Mouse (Mus musculus): ENCODE results near the gene Itpr3. TPM values are rescaled to one million over a fixed set of nuclear protein-coding genes. Genes with fewer than 3 reads are reported as not detected.
A peak's percentile ranks its signal among the peaks of the same experiment; 100 is the strongest.

Itpr3 gene
- polyA plus RNA-seq, 1 experiment from 2014 or later: 6.1 TPM

DNA sequence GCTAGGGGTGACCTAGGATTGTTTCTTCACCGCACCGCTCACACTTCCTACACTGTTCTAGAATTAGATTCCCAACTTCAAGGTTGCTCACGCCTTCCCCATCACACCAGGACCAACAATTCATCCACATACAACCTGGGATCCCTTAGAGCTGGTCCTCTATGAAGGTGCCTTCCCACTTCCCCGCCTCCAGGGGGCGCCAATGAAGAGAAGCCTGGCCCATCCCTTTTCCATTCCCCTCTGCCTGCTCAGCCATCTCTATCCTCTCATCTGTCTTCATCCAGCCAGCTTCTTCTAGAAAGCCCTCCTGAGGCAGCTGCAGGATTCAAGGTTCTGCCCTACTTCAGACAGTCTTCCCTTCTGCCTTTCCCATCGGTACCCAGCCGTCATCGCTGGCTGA, 94.3 kb downstream of the Itpr3 start:
- H3K27ac ChIP-seq (ENCODE audit: low read depth, low read length): no peak overlapping the region
- peak; percentile 74 for TF ChIP-seq CTCF (IDR thresholded peaks at IDR 0.05; ENCODE audit: low read depth)
- H3K36me3 ChIP-seq (ENCODE audit: control insufficient read depth, insufficient read depth): no peaks in the 10 kb centered on the region
- no peaks in the 10 kb centered on the region for H3K9me3 ChIP-seq (ENCODE audit: control insufficient read depth)
- H3K9ac ChIP-seq (ENCODE audit: low read depth, low read length): no peak overlapping the region
- no peaks in the 10 kb centered on the region for H3K27me3 ChIP-seq (replicated peaks; ENCODE audit: control insufficient read depth, insufficient read depth, low read length)
- H3K4me3 ChIP-seq (ENCODE audit: low read depth, low read length): no peak overlapping the region
- H3K4me1 ChIP-seq (replicated peaks; ENCODE audit: control insufficient read depth, insufficient read depth, low read length): no peaks in the 10 kb centered on the region
- no peak overlapping the region for H3K4me2 ChIP-seq (replicated peaks; ENCODE audit: low read depth)
- 72% methylated on average over 8 of the region's 8 CpGs for WGBS
- ATAC-seq: no peak

DNA sequence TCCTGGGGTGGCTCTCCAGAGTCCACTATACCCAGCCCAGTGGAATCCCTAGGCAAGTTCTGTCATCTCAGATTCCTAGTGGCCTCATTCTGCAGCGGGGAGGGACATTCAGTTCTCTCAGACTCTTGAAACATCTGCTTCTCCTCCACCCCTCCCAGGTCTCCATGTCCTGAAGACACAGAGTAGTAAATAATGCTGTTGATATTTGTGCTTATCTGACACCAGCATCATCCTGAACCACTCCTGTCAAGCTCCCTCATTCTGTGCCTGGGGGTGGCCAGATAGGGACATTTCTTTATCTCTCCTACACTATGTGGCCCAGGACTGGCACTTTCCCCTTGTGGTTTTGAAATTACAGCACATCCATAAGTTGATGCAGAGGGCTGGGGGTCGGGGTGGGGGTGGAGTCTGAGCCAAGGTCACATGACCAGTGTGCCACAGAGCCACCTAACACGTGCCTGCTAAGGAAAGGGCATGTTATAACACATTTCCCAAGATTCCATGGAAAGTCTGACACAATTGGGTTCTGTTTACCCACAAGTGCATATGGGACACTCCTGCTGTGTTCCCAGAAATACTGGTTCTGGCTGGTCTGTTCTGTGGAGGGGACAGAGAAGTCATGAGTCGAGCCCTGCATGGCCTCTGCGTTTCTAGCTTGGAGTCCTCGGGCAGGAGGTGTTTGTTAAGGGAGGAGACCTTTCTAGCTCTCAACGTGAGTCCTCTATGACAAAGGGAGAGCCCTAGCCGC, 96.0 kb downstream of the Itpr3 start:
- no peak overlapping the region for H3K4me2 ChIP-seq (replicated peaks; ENCODE audit: low read depth)
- H3K9me3 ChIP-seq (ENCODE audit: control insufficient read depth): no peaks in the 10 kb centered on the region
- H3K27me3 ChIP-seq (replicated peaks; ENCODE audit: control insufficient read depth, insufficient read depth, low read length): no peaks in the 10 kb centered on the region
- TF ChIP-seq CTCF (IDR thresholded peaks at IDR 0.05; ENCODE audit: low read depth): no peak
- H3K4me1 ChIP-seq (replicated peaks; ENCODE audit: control insufficient read depth, insufficient read depth, low read length): no peaks in the 10 kb centered on the region
- H3K36me3 ChIP-seq (ENCODE audit: control insufficient read depth, insufficient read depth): no peaks in the 10 kb centered on the region
- no peak overlapping the region for H3K27ac ChIP-seq (ENCODE audit: low read depth, low read length)
- no peak overlapping the region for H3K9ac ChIP-seq (ENCODE audit: low read depth, low read length)
- WGBS: 36% methylated on average over 8 of the region's 8 CpGs
- peak; percentile 28; the same call in 1 of the 2 replicates for ATAC-seq
- no peak overlapping the region for H3K4me3 ChIP-seq (ENCODE audit: low read depth, low read length)

DNA sequence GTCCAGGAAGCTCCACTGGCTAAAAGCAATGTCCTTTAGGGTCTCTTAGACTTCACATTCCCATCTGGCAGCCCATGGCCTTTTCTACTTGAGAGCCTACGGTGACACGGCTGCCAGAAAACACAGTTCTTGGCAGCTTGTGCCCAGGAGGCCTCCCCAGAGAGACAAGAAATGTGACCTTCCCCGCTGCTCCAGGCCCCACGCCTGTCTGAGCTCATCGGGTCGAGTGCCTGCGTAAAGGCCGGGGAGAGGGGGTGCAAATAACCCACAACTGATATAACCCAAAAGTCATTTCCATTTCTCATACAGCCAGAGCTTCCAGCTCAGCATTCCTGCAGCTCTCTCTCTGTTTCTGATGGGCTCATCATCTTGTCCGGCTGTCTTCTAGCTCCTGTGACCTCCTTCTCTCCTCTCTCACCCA, 96.7 kb downstream of the Itpr3 start:
- Histone ChIP-seq H3K4me1 (replicated peaks; ENCODE audit: control insufficient read depth, insufficient read depth, low read length) (no peaks in the 10 kb centered on the region), H3K9ac (ENCODE audit: low read depth, low read length) (no peak overlapping the region), H3K27ac (ENCODE audit: low read depth, low read length) (no peak overlapping the region), H3K36me3 (ENCODE audit: control insufficient read depth, insufficient read depth) (no peaks in the 10 kb centered on the region), H3K4me3 (ENCODE audit: low read depth, low read length) (no peak overlapping the region), H3K4me2 (replicated peaks; ENCODE audit: low read depth) (no peak overlapping the region), H3K27me3 (replicated peaks; ENCODE audit: control insufficient read depth, insufficient read depth, low read length) (no peaks in the 10 kb centered on the region), H3K9me3 (ENCODE audit: control insufficient read depth) (no peaks in the 10 kb centered on the region)
- no peak for TF ChIP-seq CTCF (IDR thresholded peaks at IDR 0.05; ENCODE audit: low read depth)
- 45% methylated on average over 9 of the region's 9 CpGs for WGBS
- no peak for ATAC-seq

DNA sequence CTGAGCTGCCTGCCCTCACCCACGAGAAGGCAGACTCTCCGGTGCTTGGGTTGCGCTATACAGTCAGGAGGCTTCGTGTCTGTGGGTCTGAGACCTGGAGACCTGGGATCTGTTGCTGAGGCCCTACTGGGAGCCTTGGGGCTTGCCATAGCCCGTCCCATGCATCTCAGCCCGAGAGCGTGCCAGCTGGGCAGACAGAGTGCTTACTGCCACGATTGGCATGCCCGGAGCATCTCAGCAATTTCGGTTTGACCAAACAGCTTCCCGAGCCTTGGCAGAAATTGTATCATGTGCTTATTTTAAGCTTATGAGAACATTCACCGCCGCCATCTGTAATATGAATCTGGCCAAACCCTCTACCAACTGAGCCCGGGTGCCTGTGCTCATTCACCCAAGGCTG, 97.2 kb downstream of the Itpr3 start:
- no peak for TF ChIP-seq CTCF (IDR thresholded peaks at IDR 0.05; ENCODE audit: low read depth)
- Histone ChIP-seq H3K27me3 (replicated peaks; ENCODE audit: control insufficient read depth, insufficient read depth, low read length) (no peaks in the 10 kb centered on the region), H3K27ac (ENCODE audit: low read depth, low read length) (no peak overlapping the region), H3K9ac (ENCODE audit: low read depth, low read length) (no peak overlapping the region), H3K4me1 (replicated peaks; ENCODE audit: control insufficient read depth, insufficient read depth, low read length) (no peaks in the 10 kb centered on the region), H3K36me3 (ENCODE audit: control insufficient read depth, insufficient read depth) (no peaks in the 10 kb centered on the region), H3K9me3 (ENCODE audit: control insufficient read depth) (no peaks in the 10 kb centered on the region), H3K4me3 (ENCODE audit: low read depth, low read length) (no peak overlapping the region), H3K4me2 (replicated peaks; ENCODE audit: low read depth) (no peak overlapping the region)
- ATAC-seq: no peak
- 85% methylated on average over 14 of the region's 14 CpGs for WGBS

DNA sequence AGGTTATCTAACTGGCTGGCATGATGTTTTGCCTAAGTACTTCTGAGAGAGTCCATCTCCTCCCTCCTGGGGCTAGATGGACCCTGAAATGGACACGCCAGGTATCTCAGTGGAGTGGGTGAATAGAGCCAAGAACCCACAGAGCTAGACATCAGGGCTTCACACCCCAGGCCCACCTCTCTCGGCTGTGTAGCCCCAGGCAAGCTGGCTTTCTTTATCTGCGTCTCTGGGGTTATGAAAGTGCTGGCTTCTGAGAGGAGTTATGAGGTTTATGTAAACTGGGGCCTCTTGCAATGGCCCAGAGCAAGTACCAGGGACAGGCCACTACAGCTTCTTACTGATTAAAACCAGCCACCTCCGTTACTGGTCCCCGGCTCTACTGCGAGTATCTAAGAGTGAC, 97.8 kb downstream of the Itpr3 start:
- no peak overlapping the region for H3K4me3 ChIP-seq (ENCODE audit: low read depth, low read length)
- no peak overlapping the region for H3K27ac ChIP-seq (ENCODE audit: low read depth, low read length)
- no peaks in the 10 kb centered on the region for H3K36me3 ChIP-seq (ENCODE audit: control insufficient read depth, insufficient read depth)
- H3K9me3 ChIP-seq (ENCODE audit: control insufficient read depth): no peaks in the 10 kb centered on the region
- no peak overlapping the region for H3K4me2 ChIP-seq (replicated peaks; ENCODE audit: low read depth)
- H3K4me1 ChIP-seq (replicated peaks; ENCODE audit: control insufficient read depth, insufficient read depth, low read length): no peaks in the 10 kb centered on the region
- 67% methylated on average over 6 of the region's 6 CpGs for WGBS
- ATAC-seq: no peak
- H3K9ac ChIP-seq (ENCODE audit: low read depth, low read length): no peak overlapping the region
- H3K27me3 ChIP-seq (replicated peaks; ENCODE audit: control insufficient read depth, insufficient read depth, low read length): no peaks in the 10 kb centered on the region
- TF ChIP-seq CTCF (IDR thresholded peaks at IDR 0.05; ENCODE audit: low read depth): no peak

DNA sequence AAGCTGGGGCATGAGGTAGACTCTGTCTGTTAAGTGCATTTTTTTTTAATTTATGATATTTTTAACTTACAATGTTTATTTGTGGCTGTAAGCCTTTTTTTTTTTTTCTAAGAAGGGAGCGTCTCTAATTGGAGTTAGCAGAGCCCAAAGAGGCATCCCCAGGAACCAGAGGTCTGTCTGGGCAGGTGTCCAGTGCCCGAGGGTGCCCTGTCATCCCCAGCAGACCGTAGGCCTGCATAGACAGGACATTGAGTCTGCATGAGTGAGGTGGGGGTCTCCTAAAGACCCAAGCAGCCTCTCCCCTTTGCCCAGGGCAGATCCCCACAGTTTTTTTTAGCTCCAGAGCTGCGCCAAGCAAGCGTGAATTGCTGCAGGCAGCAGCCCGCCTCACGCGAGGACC, 98.6 kb downstream of the Itpr3 start:
- Histone ChIP-seq H3K9ac (ENCODE audit: low read depth, low read length) (no peak overlapping the region), H3K4me3 (ENCODE audit: low read depth, low read length) (no peak overlapping the region), H3K36me3 (ENCODE audit: control insufficient read depth, insufficient read depth) (no peaks in the 10 kb centered on the region), H3K4me1 (replicated peaks; ENCODE audit: control insufficient read depth, insufficient read depth, low read length) (no peaks in the 10 kb centered on the region), H3K4me2 (replicated peaks; ENCODE audit: low read depth) (no peak overlapping the region), H3K9me3 (ENCODE audit: control insufficient read depth) (no peaks in the 10 kb centered on the region), H3K27me3 (replicated peaks; ENCODE audit: control insufficient read depth, insufficient read depth, low read length) (no peaks in the 10 kb centered on the region), H3K27ac (ENCODE audit: low read depth, low read length) (no peak overlapping the region)
- no peak for TF ChIP-seq CTCF (IDR thresholded peaks at IDR 0.05; ENCODE audit: low read depth)
- no peak for ATAC-seq
- 79% methylated on average over 8 of the region's 8 CpGs for WGBS

Data from intestine, postnatal 0 days (tissue).